In the genomic region with DNA sequence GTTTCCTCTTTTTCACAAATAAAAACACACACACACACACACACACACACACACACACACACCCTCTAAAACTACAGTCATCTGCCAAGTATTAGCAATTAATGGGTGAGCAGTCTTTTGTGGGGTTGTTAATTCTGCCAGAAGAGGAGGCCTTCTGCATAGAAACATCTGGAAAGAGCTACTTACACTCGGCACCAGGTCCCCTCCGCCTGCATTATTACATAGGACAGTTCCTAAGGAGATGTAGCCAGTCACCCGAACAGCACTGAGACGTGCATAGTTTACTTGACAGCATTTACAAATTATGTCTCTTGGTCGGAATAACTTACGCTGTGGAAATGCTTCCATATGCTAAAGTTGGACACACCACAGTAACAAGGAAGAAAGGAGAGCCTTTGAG, we compare ENCODE assay signal across 17 mouse cellular contexts. TPM values are rescaled to one million over a fixed set of nuclear protein-coding genes. Genes with fewer than 3 reads are reported as not detected.
DNase-seq lines count a peak whose midpoint lies in the region; ATAC-seq and TF ChIP-seq lines count a peak whose summit lies in the region.
"Had no signal": no experiment of that assay in that cellular context is flagged by ENCODE, and none has a peak within 500 bp of the region (broad histone marks: within the 10 kb centered on the region; RNA-seq: fewer than 3 reads in every experiment).

No protein-coding gene starts in this region.

- WGBS in heart, embryonic 12.5 days: 69% methylated on average over 6 of the region's 6 CpGs
- WGBS in limb, embryonic 14.5 days: 24% methylated on average over 6 of the region's 6 CpGs
- WGBS in limb, embryonic 10.5 days: 67% methylated on average over 6 of the region's 6 CpGs
- 38% methylated on average over 6 of the region's 6 CpGs for WGBS in intestine, embryonic 15.5 days

- H3K9ac ChIP-seq in heart, embryonic 12.5 days: no peak overlapping the region
- H3K9ac ChIP-seq in limb, embryonic 14.5 days (ENCODE audit: low read depth, low read length, severe bottlenecking): no peak overlapping the region
- no peak overlapping the region for H3K9ac ChIP-seq in MEL (ENCODE audit: control insufficient read depth, low read depth, low read length, poor library complexity, severe bottlenecking)
- no peak overlapping the region for H3K9ac ChIP-seq in intestine, embryonic 15.5 days
- H3K9ac ChIP-seq: limb, embryonic 13.5 days; midbrain, embryonic 12.5 days had no signal

- no peaks in the 10 kb centered on the region for H3K36me3 ChIP-seq in heart, embryonic 12.5 days
- H3K36me3 ChIP-seq in limb, embryonic 14.5 days (ENCODE audit: control insufficient read depth, insufficient read depth, low read length): no peaks in the 10 kb centered on the region
- H3K36me3 ChIP-seq in limb, embryonic 10.5 days: no peaks in the 10 kb centered on the region
- no peaks in the 10 kb centered on the region for H3K36me3 ChIP-seq in MEL (ENCODE audit: control insufficient read depth in 1 of 2, insufficient read depth in 2 of 2, low read length in 2 of 2)
- H3K36me3 ChIP-seq in intestine, embryonic 15.5 days: 0 out of 2 replicates have a peak, but pooled peaks cover 3% of the 10 kb centered on the region
- H3K36me3 ChIP-seq: limb, embryonic 13.5 days; midbrain, embryonic 12.5 days had no signal

- TF ChIP-seq POLR2A in limb, embryonic 14.5 days (IDR thresholded peaks at IDR 0.05; ENCODE audit: borderline replicate concordance, extremely low read depth, insufficient read depth, insufficient read length): no peak
- TF ChIP-seq POLR2A in MEL (IDR thresholded peaks at IDR 0.05; ENCODE audit: control insufficient read depth in 1 of 2, insufficient read depth in 1 of 2, low read depth in 1 of 2, low read length in 2 of 2, poor library complexity in 1 of 2): no peak

- no peaks in the 10 kb centered on the region for H3K9me3 ChIP-seq in heart, embryonic 12.5 days (replicated peaks)
- no peaks in the 10 kb centered on the region for H3K9me3 ChIP-seq in limb, embryonic 14.5 days (ENCODE audit: control insufficient read depth, low read length)
- no peaks in the 10 kb centered on the region for H3K9me3 ChIP-seq in limb, embryonic 10.5 days (replicated peaks)
- no peaks in the 10 kb centered on the region for H3K9me3 ChIP-seq in MEL (replicated peaks; ENCODE audit: insufficient read depth, low read length)
- H3K9me3 ChIP-seq in intestine, embryonic 15.5 days: no peaks in the 10 kb centered on the region
- H3K9me3 ChIP-seq: limb, embryonic 13.5 days; midbrain, embryonic 12.5 days had no signal

- no peak overlapping the region for H3K4me3 ChIP-seq in heart, embryonic 12.5 days
- H3K4me3 ChIP-seq in limb, embryonic 14.5 days (replicated peaks; ENCODE audit: low read length): no peak overlapping the region
- H3K4me3 ChIP-seq in limb, embryonic 10.5 days: no peak overlapping the region
- H3K4me3 ChIP-seq in MEL (ENCODE audit: control insufficient read depth in 1 of 2, insufficient read depth in 1 of 2, low read depth in 2 of 2, low read length in 2 of 2): no peak overlapping the region
- H3K4me3 ChIP-seq in intestine, embryonic 15.5 days (replicated peaks): no peak overlapping the region
- H3K4me3 ChIP-seq: limb, embryonic 13.5 days; midbrain, embryonic 12.5 days had no signal

- no peak for TF ChIP-seq CTCF in MEL (IDR thresholded peaks at IDR 0.05 in 2 of 3, conservative IDR thresholded peaks at IDR 0.05 in 1 of 3; ENCODE audit: control insufficient read depth in 1 of 3, insufficient read depth in 1 of 3, low read depth in 2 of 3, low read length in 3 of 3, poor library complexity in 1 of 3, severe bottlenecking in 1 of 3)

- no peaks in the 10 kb centered on the region for H3K27me3 ChIP-seq in heart, embryonic 12.5 days (replicated peaks)
- no peaks in the 10 kb centered on the region for H3K27me3 ChIP-seq in limb, embryonic 14.5 days (ENCODE audit: control insufficient read depth, insufficient read depth, low read length)
- H3K27me3 ChIP-seq in limb, embryonic 10.5 days (ENCODE audit: low read depth, poor library complexity, severe bottlenecking): no peaks in the 10 kb centered on the region
- H3K27me3 ChIP-seq in MEL (ENCODE audit: control insufficient read depth in 1 of 2, insufficient read depth in 2 of 2, low read length in 2 of 2): peaks cover 0 to 2% of the 10 kb centered on the region in 2 experiments; a peak in 1 of 4 replicates
- H3K27me3 ChIP-seq in intestine, embryonic 15.5 days (replicated peaks): no peaks in the 10 kb centered on the region
- H3K27me3 ChIP-seq: limb, embryonic 13.5 days; midbrain, embryonic 12.5 days had no signal

- ATAC-seq in heart, embryonic 12.5 days (ENCODE audit: insufficient number of reproducible peaks, low FRiP score): no peak
- ATAC-seq in limb, embryonic 14.5 days (ENCODE audit: low FRiP score, low read depth): peak; percentile 60; the same call in 1 of the 2 replicates
- peak; percentile 71 for ATAC-seq in intestine, embryonic 15.5 days
- ATAC-seq: forebrain, embryonic 14.5 days; hindbrain, postnatal 0 days had no signal

- TF ChIP-seq RAD21 in MEL (IDR thresholded peaks at IDR 0.05; ENCODE audit: low read depth, low read length): no peak

- no peak for DNase-seq in heart, adult 8-10 months (ENCODE audit: low spot score)
- peak; percentile 40 for DNase-seq in limb, embryonic 14.5 days (ENCODE audit: low spot score)
- no peak for DNase-seq in limb, embryonic 10.5 days (ENCODE audit: low spot score)
- DNase-seq in MEL (ENCODE audit: low read depth, low spot score): peak; percentile 3
- no peak for DNase-seq in thymus, adult 18-20 months
- DNase-seq: B cell, adult 2 months; cerebellum, adult 18-20 months; cerebellum, postnatal 36 days; gastrocnemius, postnatal 14 days; right cerebral cortex, postnatal 4 days had no signal

- peak overlapping the region; percentile 54; the same call in 1 of the 2 replicates for H3K27ac ChIP-seq in heart, embryonic 12.5 days (ENCODE audit: poor library complexity, severe bottlenecking)
- no peak overlapping the region for H3K27ac ChIP-seq in limb, embryonic 14.5 days (replicated peaks; ENCODE audit: low read depth, low read length)
- no peak overlapping the region for H3K27ac ChIP-seq in limb, embryonic 10.5 days
- no peak overlapping the region for H3K27ac ChIP-seq in MEL (ENCODE audit: control insufficient read depth, low read depth, low read length)
- H3K27ac ChIP-seq in intestine, embryonic 15.5 days: no peak overlapping the region
- H3K27ac ChIP-seq: hindbrain, postnatal 0 days; limb, embryonic 13.5 days; midbrain, embryonic 12.5 days had no signal

- H3K79me2 ChIP-seq in MEL (ENCODE audit: control insufficient read depth, insufficient read depth, low read length, poor library complexity): no peaks in the 10 kb centered on the region

- H3K4me2 ChIP-seq in heart, embryonic 12.5 days: no peak overlapping the region
- no peak overlapping the region for H3K4me2 ChIP-seq in limb, embryonic 14.5 days (replicated peaks; ENCODE audit: low read depth, low read length, severe bottlenecking)
- no peak overlapping the region for H3K4me2 ChIP-seq in intestine, embryonic 15.5 days (replicated peaks)
- H3K4me2 ChIP-seq: limb, embryonic 13.5 days; midbrain, embryonic 12.5 days had no signal

- TF ChIP-seq EP300 in MEL (IDR thresholded peaks at IDR 0.05; ENCODE audit: low read depth in 1 of 2, low read length in 2 of 2): no peak

- H3K4me1 ChIP-seq in heart, embryonic 12.5 days (replicated peaks): peaks cover 30% of the 10 kb centered on the region
- peaks cover 21% of the 10 kb centered on the region for H3K4me1 ChIP-seq in limb, embryonic 14.5 days (ENCODE audit: control insufficient read depth, insufficient read depth, low read length)
- peaks cover 24% of the 10 kb centered on the region for H3K4me1 ChIP-seq in limb, embryonic 10.5 days
- H3K4me1 ChIP-seq in MEL (ENCODE audit: control insufficient read depth in 1 of 2, insufficient read depth in 2 of 2, low read length in 2 of 2): no peaks in the 10 kb centered on the region
- H3K4me1 ChIP-seq in intestine, embryonic 15.5 days (replicated peaks): peaks cover 10% of the 10 kb centered on the region; the same call in 1 of the 2 replicates
- H3K4me1 ChIP-seq: midbrain, embryonic 12.5 days had no signal

TF ChIP-seq in MEL, 35 proteins besides CTCF, POLR2A, EP300 and RAD21:
- no peak for TF ChIP-seq UBTF (IDR thresholded peaks at IDR 0.05; ENCODE audit: borderline replicate concordance, insufficient read depth, low read depth, low read length)
- no peak for TF ChIP-seq BHLHE40 (IDR thresholded peaks at IDR 0.05; ENCODE audit: borderline replicate concordance, low read depth, low read length)
- no peak for TF ChIP-seq MEF2A (IDR thresholded peaks at IDR 0.05; ENCODE audit: extremely low read depth, insufficient replicate concordance, low read depth, low read length, poor library complexity, severe bottlenecking)
- no peak for TF ChIP-seq E2F4 (IDR thresholded peaks at IDR 0.05; ENCODE audit: borderline replicate concordance, low read depth, low read length)

RNA-seq across cellular contexts. Expression of a gene that starts 43.0 kb away (rescaled TPM):
- polyA plus RNA-seq in heart, embryonic 12.5 days (2016; fragmentation: Nextera tagmentation; extraction: Ambion mirVana): 12.4 and 14.0 TPM in 2 replicates
- total RNA-seq in heart, adult 8-10 months (2022): 1 to 10 TPM; 3.7 to 4.8 (median 4.2) TPM
- polyA plus RNA-seq in limb, embryonic 14.5 days (2012; rRNA removed): 30.8 and 37.7 TPM in 2 replicates
- 31.2 and 36.5 TPM in 2 replicates for polyA plus RNA-seq in limb, embryonic 14.5 days (2014; fragmentation: Nextera tagmentation; extraction: Ambion mirVana)
- 7.5 and 11.8 TPM in 2 replicates for polyA plus RNA-seq in limb, embryonic 10.5 days (2016; fragmentation: Nextera tagmentation; extraction: Ambion mirVana)
- 0.08 TPM in 1 of 2 replicates, not detected in the other for total RNA-seq in MEL (2012; rRNA removed)
- under 1 TPM in 1 of 2 experiments, not detected in 1; 0.08 TPM for polyA plus RNA-seq in MEL (2012; ENCODE audit: insufficient read depth in 1 of 2, insufficient read length in 2 of 2, low read depth in 1 of 2, low replicate concordance in 2 of 2, missing spikeins in 1 of 2)
- 23.2 and 25.8 TPM in 2 replicates for polyA plus RNA-seq in intestine, embryonic 15.5 days (2015; fragmentation: Nextera tagmentation; extraction: Ambion mirVana)
- total RNA-seq: monocyte, adult 5-6 weeks had no signal

Comparison
In these comparisons a context has a peak if more than half of its experiments do, and no peak if none do; other contexts are left out.
1. DNase-seq: peak in limb, embryonic 14.5 days (single experiment) and MEL (single experiment); none in heart, adult 8-10 months (single experiment), limb, embryonic 10.5 days (single experiment) and thymus, adult 18-20 months (0 of 2).